Mouse (Mus musculus): ENCODE data around the gene Hsd17b3.

The Hsd17b3 gene

GRCm38 (mm10) chr13:64022786-64023468 is 66.1 kb downstream of the Hsd17b3 start:
- DNase-seq (ENCODE audit: low read depth in 1 of 2, low spot score in 2 of 2): no peak

GRCm38 (mm10) chr13:64020902-64021311 is 68.1 kb downstream of the Hsd17b3 start:
- DNase-seq (ENCODE audit: low read depth in 1 of 2, low spot score in 2 of 2): no peak

- no peak for DNase-seq (ENCODE audit: low read depth in 1 of 2, low spot score in 2 of 2)
Measured at GRCm38 (mm10) chr13:64018586-64019141, 70.4 kb downstream of the Hsd17b3 start.

- no peak for DNase-seq (ENCODE audit: low read depth in 1 of 2, low spot score in 2 of 2)
Measured at GRCm38 (mm10) chr13:64016048-64016447, 73.0 kb downstream of the Hsd17b3 start.

GRCm38 (mm10) chr13:64011157-64011556 is 77.9 kb downstream of the Hsd17b3 start:
- DNase-seq (ENCODE audit: low read depth in 1 of 2, low spot score in 2 of 2): no peak

All from monocyte, adult 2 months (primary cell).